Mouse (Mus musculus) G1E (cell line): ENCODE measurements at regions not wholly inside any gene's neighbourhood (a gene's known extent, or its start where the extent isn't known, plus 50 kb on each side); places are given as distances from the start of the nearest gene placed in this dataset.

Source experiments
- ATAC-seq: 2 replicates; pipeline ENCODE4 v1.8.0; 2016; ENCODE audit warnings: mild to moderate bottlenecking; ENCODE audit not compliant: insufficient number of reproducible peaks, poor library complexity, low FRiP score, severe bottlenecking; ENCODE audit errors: extremely low read depth
- DNase-seq: peaks from one replicate; pipeline ENCODE4 v3.0.0; 2012; ENCODE audit warnings: low spot score
- H3K27me3 ChIP-seq: 2 replicates; pipeline ENCODE4 v1.6.1; 2012; ENCODE audit warnings: mild to moderate bottlenecking, low read length, inconsistent platforms; ENCODE audit not compliant: insufficient read depth
- H3K36me3 ChIP-seq: replicated peaks from 2 replicates; pipeline ENCODE3; 2012; ENCODE audit warnings: mild to moderate bottlenecking, inconsistent platforms
- H3K4me1 ChIP-seq: 2 replicates; pipeline ENCODE4 v1.6.1; 2012; ENCODE audit warnings: low read depth, low read length, inconsistent platforms, mixed read lengths; ENCODE audit not compliant: insufficient read depth
- H3K4me3 ChIP-seq: 2 replicates; pipeline ENCODE4 v1.5.1; 2012; ENCODE audit warnings: low read depth, mild to moderate bottlenecking, inconsistent platforms, low read length, moderate library complexity, mixed read lengths
- H3K9me3 ChIP-seq: replicated peaks from 2 replicates; pipeline ENCODE4 v1.6.1; 2012; ENCODE audit warnings: inconsistent platforms
- CTCF ChIP-seq: IDR thresholded peaks from 2 replicates; pipeline ENCODE4 v1.5.1; 2012; ENCODE audit warnings: low read depth, low read length, inconsistent platforms, mixed read lengths
- GATA1 ChIP-seq: IDR thresholded peaks from 2 replicates; pipeline ENCODE4 v1.6.1; 2012; ENCODE audit warnings: borderline replicate concordance, low read length, inconsistent platforms, mixed read lengths
- GATA2 ChIP-seq: IDR thresholded peaks from 2 replicates; pipeline ENCODE4 v1.6.1; 2012; ENCODE audit warnings: low read depth, low read length, inconsistent platforms, borderline replicate concordance
- POLR2AphosphoS5 ChIP-seq: IDR thresholded peaks from 2 replicates; pipeline ENCODE4 v1.6.1; 2012; ENCODE audit warnings: low read depth, low read length, inconsistent platforms; ENCODE audit not compliant: insufficient replicate concordance
- TAL1 ChIP-seq: conservative IDR thresholded peaks from 2 replicates; pipeline ENCODE4 v1.6.1; 2012; ENCODE audit warnings: low read depth, low read length, inconsistent platforms, mixed read lengths

GRCm38 (mm10) chr2:123323769-123324168 lies 558.7 kb downstream of the Sqor start:
- DNase-seq (no peak), ATAC-seq (no peak)
- no peaks in the 10 kb centered on the region for H3K27me3 ChIP-seq
- TF ChIP-seq GATA2 (no peak), CTCF (no peak), POLR2AphosphoS5 (no peak), GATA1 (no peak), TAL1 (no peak)
- H3K4me1 ChIP-seq, result no peaks in the 10 kb centered on the region
- no peak overlapping the region for H3K4me3 ChIP-seq
- no peaks in the 10 kb centered on the region for H3K36me3 ChIP-seq
- H3K9me3 ChIP-seq, result 0 out of 2 replicates have a peak, but pooled peaks cover 5% of the 10 kb centered on the region

GRCm38 (mm10) chr2:123324896-123325295 lies 559.9 kb downstream of the Sqor start:
- no peak for ATAC-seq

GRCm38 (mm10) chr2:123349625-123350346 lies 584.7 kb downstream of the Sqor start:
- no peak for DNase-seq
- no peaks in the 10 kb centered on the region for H3K4me1 ChIP-seq
- ATAC-seq, result no peak
- TF ChIP-seq POLR2AphosphoS5 (no peak), GATA1 (no peak), TAL1 (no peak), CTCF (no peak), GATA2 (no peak)
- peaks cover 6% of the 10 kb centered on the region; the same call in 1 of the 2 replicates for H3K9me3 ChIP-seq
- no peaks in the 10 kb centered on the region for H3K27me3 ChIP-seq
- H3K4me3 ChIP-seq, result no peak overlapping the region
- H3K36me3 ChIP-seq, result no peaks in the 10 kb centered on the region

More at GRCm38 (mm10) chr2:123324896-123325295, 559.9 kb downstream of the Sqor start:
- peaks cover 7% of the 10 kb centered on the region; the same call in 1 of the 2 replicates for H3K9me3 ChIP-seq
- no peaks in the 10 kb centered on the region for H3K27me3 ChIP-seq
- H3K36me3 ChIP-seq, result no peaks in the 10 kb centered on the region
- DNase-seq, result no peak
- TF ChIP-seq POLR2AphosphoS5 (no peak), GATA2 (no peak)
- no peak overlapping the region for H3K4me3 ChIP-seq
- H3K4me1 ChIP-seq, result no peaks in the 10 kb centered on the region

GRCm38 (mm10) chr2:123364204-123364603 lies 599.2 kb downstream of the Sqor start:
- ATAC-seq, result no peak
- no peaks in the 10 kb centered on the region for H3K9me3 ChIP-seq
- no peak overlapping the region for H3K4me3 ChIP-seq
- H3K4me1 ChIP-seq, result no peaks in the 10 kb centered on the region
- TF ChIP-seq CTCF, result no peak
- TF ChIP-seq GATA2, result no peak
- TF ChIP-seq GATA1, result no peak
- TF ChIP-seq POLR2AphosphoS5, result no peak
- TF ChIP-seq TAL1, result no peak
- no peaks in the 10 kb centered on the region for H3K36me3 ChIP-seq
- DNase-seq, result no peak
- no peaks in the 10 kb centered on the region for H3K27me3 ChIP-seq

GRCm38 (mm10) chr2:123366571-123366970 lies 601.5 kb downstream of the Sqor start:
- Histone ChIP-seq H3K27me3 (no peaks in the 10 kb centered on the region), H3K9me3 (no peaks in the 10 kb centered on the region), H3K4me1 (no peaks in the 10 kb centered on the region), H3K36me3 (no peaks in the 10 kb centered on the region), H3K4me3 (no peak overlapping the region)
- DNase-seq (no peak), ATAC-seq (no peak)
- no peak for TF ChIP-seq GATA2
- TF ChIP-seq POLR2AphosphoS5, result no peak
- TF ChIP-seq CTCF, result no peak
- TF ChIP-seq GATA1, result no peak
- no peak for TF ChIP-seq TAL1

- Histone ChIP-seq H3K4me1 (no peaks in the 10 kb centered on the region), H3K9me3 (peaks cover 4% of the 10 kb centered on the region), H3K36me3 (no peaks in the 10 kb centered on the region), H3K4me3 (no peak overlapping the region), H3K27me3 (no peaks in the 10 kb centered on the region)
- TF ChIP-seq CTCF, result no peak
- TF ChIP-seq GATA2, result no peak
- no peak for TF ChIP-seq TAL1
- TF ChIP-seq GATA1, result no peak
- TF ChIP-seq POLR2AphosphoS5, result no peak
- DNase-seq (no peak), ATAC-seq (no peak)
These were observed 620.8 kb downstream of the Sqor start for GRCm38 (mm10) chr2:123385622-123386418.
